Mouse (Mus musculus): ENCODE measurements around the gene 6030452D12Rik. TPM values are rescaled to one million over a fixed set of nuclear protein-coding genes. Genes with fewer than 3 reads are reported as not detected.

Gene 6030452D12Rik
- polyA plus RNA-seq, 1 experiment, result not detected

DNA sequence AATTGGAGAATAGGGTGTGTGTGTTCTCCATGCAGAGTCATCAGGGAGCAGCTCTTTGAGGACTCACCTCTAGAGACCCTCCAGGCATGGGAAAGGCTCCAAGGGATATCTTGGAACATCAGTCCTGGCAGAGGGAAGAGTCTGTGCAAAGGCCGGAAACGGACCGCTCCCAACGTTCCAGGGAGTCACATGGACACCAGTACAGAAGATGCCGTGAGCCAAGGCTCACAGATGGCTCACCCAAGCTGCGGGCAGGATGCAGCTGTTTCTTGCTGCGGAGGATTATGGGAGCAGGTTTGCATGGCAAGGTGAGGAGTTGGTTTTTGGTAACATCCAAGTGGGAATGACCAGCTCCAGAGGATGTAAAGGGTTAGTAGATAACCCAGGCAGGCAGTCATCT is 3.9 kb downstream of the 6030452D12Rik start:
- TF ChIP-seq CTCF (IDR thresholded peaks at IDR 0.05; ENCODE audit: control insufficient read depth, insufficient read depth, low read length) (no peak), POLR2A (IDR thresholded peaks at IDR 0.05; ENCODE audit: borderline replicate concordance, control insufficient read depth, low read depth, low read length) (no peak)
- Histone ChIP-seq H3K27ac (ENCODE audit: control insufficient read depth, insufficient read depth, low read depth, low read length, poor library complexity) (no peak overlapping the region), H3K4me1 (ENCODE audit: control insufficient read depth, insufficient read depth, low read length) (no peaks in the 10 kb centered on the region), H3K4me3 (replicated peaks; ENCODE audit: control insufficient read depth, low read depth, low read length) (no peak overlapping the region)
- 89% methylated on average over 7 of the region's 7 CpGs for WGBS

DNA sequence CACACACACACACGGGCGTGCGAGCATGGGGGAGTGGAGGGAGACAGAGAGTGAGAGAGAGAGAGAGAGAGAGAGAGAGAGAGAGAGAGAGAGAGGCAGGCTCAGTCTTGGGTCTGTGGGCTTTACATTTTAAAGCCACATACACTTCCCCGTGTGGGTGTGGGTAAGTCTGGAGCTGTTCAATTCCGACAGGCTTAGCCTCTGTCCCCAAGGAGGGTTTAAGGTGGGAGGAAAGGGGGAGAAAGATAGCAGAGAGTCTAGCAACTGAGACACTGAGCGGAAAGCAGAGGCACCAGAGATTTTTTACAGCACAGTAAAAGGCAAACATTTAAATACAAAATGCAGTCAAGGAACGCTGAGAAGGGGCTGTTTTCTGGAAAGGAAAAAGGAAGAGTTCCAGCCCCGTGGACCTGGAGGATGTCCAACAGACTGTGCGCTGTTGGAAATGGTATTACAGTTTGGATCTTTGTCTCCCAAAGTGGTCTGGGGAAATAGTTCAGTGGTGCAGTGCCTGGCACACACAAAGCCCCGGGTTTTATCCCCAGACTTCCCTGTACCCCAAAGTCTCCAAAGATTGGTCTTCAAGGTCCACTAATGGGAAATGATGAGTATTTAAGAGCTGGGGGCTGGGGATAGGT is 5.1 kb downstream of the 6030452D12Rik start:
- TF ChIP-seq CTCF (IDR thresholded peaks at IDR 0.05; ENCODE audit: control insufficient read depth, insufficient read depth, low read length) (no peak), POLR2A (IDR thresholded peaks at IDR 0.05; ENCODE audit: borderline replicate concordance, control insufficient read depth, low read depth, low read length) (no peak)
- 54% methylated on average over 10 of the region's 10 CpGs for WGBS
- H3K4me1 ChIP-seq (ENCODE audit: control insufficient read depth, insufficient read depth, low read length), result no peaks in the 10 kb centered on the region
- H3K4me3 ChIP-seq (replicated peaks; ENCODE audit: control insufficient read depth, low read depth, low read length), result no peak overlapping the region
- no peak overlapping the region for H3K27ac ChIP-seq (ENCODE audit: control insufficient read depth, insufficient read depth, low read depth, low read length, poor library complexity)

DNA sequence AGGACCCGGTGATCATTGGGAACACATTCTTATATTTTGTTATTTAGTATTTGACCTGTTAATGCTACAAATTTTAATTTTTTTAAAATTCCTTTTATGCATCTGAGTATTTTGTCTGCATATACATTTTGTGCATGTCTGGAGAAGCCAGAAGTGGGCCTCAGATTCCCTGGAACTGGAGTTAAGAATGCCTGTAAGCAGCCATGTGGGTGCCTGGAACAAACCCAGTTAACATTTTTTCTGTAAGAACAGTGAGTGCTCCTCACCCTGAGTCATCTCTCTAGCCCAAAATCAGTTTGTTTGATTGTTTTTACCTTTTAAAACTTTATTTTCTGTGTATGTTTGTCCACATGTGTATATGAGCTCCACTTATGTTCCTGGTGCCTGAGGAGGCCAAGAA is 5.8 kb downstream of the 6030452D12Rik start:
- TF ChIP-seq CTCF (IDR thresholded peaks at IDR 0.05; ENCODE audit: control insufficient read depth, insufficient read depth, low read length) (no peak), POLR2A (IDR thresholded peaks at IDR 0.05; ENCODE audit: borderline replicate concordance, control insufficient read depth, low read depth, low read length) (no peak)
- Histone ChIP-seq H3K4me1 (ENCODE audit: control insufficient read depth, insufficient read depth, low read length) (no peaks in the 10 kb centered on the region), H3K27ac (ENCODE audit: control insufficient read depth, insufficient read depth, low read depth, low read length, poor library complexity) (no peak overlapping the region), H3K4me3 (replicated peaks; ENCODE audit: control insufficient read depth, low read depth, low read length) (no peak overlapping the region)
- WGBS, result 89% methylated on average over 1 of the region's 1 CpGs

DNA sequence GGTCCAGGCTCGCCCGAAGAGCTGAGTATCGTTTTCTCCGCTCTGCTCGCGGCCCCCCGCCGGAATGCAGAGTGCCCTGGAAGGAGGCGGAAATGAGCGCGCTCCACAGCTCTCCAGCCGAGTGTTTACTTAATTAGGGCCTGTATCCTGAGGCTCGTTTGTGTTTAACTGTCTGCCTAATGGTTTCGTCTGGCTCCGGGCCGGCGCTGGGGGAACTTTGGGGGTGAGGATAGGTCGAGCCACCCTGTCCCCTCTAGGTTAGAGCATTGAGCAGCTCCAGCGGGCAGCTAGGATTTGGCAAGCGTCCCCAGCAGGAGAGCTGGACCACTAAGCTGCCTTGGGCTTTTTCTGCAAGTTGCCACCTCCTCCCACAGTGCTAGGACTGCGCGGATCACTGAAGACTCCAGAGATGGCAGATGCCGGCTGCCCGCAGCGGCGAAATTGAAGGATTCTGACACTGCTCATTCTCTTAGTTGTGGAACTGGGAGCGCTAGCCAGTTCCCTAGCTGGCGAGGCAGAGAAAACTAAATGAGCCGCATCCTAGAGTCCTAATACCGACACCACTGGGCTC is 7.5 kb downstream of the 6030452D12Rik start:
- no peaks in the 10 kb centered on the region for H3K4me1 ChIP-seq (ENCODE audit: control insufficient read depth, insufficient read depth, low read length)
- H3K27ac ChIP-seq (ENCODE audit: control insufficient read depth, insufficient read depth, low read depth, low read length, poor library complexity), result no peak overlapping the region
- no peak overlapping the region for H3K4me3 ChIP-seq (replicated peaks; ENCODE audit: control insufficient read depth, low read depth, low read length)
- WGBS, result 4% methylated on average over 30 of the region's 30 CpGs
- TF ChIP-seq CTCF (IDR thresholded peaks at IDR 0.05; ENCODE audit: control insufficient read depth, insufficient read depth, low read length) (no peak), POLR2A (IDR thresholded peaks at IDR 0.05; ENCODE audit: borderline replicate concordance, control insufficient read depth, low read depth, low read length) (no peak)

DNA sequence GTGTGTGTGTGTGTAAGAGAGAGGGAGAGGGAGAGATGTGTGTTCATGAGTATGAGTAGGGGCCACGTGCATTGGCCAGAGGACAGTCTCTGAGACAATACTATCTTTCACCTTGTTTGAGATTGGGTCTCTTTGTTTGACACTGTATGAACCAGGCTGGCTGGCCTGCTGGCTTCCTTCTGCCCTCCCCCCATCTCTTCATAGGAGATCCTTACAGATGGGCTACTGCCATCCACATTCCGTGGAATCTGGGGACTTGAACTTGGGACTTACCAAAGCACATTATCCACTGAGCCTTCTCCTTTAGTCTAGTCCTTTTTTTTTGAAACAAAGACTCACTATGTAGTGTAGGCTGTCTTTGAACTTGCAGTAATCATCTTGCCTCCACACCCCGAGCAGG is 8.1 kb downstream of the 6030452D12Rik start:
- no peak overlapping the region for H3K27ac ChIP-seq (ENCODE audit: control insufficient read depth, insufficient read depth, low read depth, low read length, poor library complexity)
- WGBS, result 30% methylated on average over 3 of the region's 3 CpGs
- no peaks in the 10 kb centered on the region for H3K4me1 ChIP-seq (ENCODE audit: control insufficient read depth, insufficient read depth, low read length)
- H3K4me3 ChIP-seq (replicated peaks; ENCODE audit: control insufficient read depth, low read depth, low read length), result no peak overlapping the region
- no peak for TF ChIP-seq POLR2A (IDR thresholded peaks at IDR 0.05; ENCODE audit: borderline replicate concordance, control insufficient read depth, low read depth, low read length)
- TF ChIP-seq CTCF (IDR thresholded peaks at IDR 0.05; ENCODE audit: control insufficient read depth, insufficient read depth, low read length), result no peak

DNA sequence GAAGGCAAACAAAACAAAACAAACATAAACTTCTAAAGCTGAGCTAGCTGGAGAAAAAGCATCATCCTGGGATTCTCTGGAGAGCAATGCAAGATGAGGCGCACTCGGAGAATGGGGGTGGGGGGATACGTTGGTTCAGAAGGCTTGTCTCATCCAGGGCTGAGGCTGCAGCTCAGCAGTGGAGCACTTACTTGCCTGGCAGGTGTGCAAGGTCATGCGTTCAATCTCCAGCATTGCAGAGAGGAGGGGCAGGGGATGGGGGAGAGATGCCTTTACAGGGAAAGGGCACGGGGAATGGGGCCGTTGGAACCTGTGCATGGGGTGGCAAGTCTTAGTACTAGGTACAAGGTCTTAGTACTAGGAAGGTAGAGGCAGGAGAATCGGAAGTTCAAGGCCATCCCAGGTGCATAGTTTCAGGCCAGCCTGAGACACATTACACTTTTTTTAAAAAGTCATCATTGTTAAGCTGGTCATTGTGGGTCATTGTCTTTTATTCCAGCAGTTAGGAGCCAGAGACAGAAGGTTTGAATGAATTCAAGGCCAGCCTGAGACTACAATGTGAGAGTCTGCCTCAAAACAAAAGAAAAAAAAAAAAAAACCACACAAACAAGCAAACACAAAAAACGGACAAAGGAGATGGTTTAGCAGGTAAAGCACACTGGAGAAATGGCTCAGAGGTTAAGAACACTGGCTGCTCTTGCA is 8.9 kb downstream of the 6030452D12Rik start:
- TF ChIP-seq POLR2A (IDR thresholded peaks at IDR 0.05; ENCODE audit: borderline replicate concordance, control insufficient read depth, low read depth, low read length), result no peak
- no peak for TF ChIP-seq CTCF (IDR thresholded peaks at IDR 0.05; ENCODE audit: control insufficient read depth, insufficient read depth, low read length)
- WGBS, result 64% methylated on average over 8 of the region's 8 CpGs
- Histone ChIP-seq H3K4me1 (ENCODE audit: control insufficient read depth, insufficient read depth, low read length) (no peaks in the 10 kb centered on the region), H3K4me3 (replicated peaks; ENCODE audit: control insufficient read depth, low read depth, low read length) (no peak overlapping the region), H3K27ac (ENCODE audit: control insufficient read depth, insufficient read depth, low read depth, low read length, poor library complexity) (no peak overlapping the region)

DNA sequence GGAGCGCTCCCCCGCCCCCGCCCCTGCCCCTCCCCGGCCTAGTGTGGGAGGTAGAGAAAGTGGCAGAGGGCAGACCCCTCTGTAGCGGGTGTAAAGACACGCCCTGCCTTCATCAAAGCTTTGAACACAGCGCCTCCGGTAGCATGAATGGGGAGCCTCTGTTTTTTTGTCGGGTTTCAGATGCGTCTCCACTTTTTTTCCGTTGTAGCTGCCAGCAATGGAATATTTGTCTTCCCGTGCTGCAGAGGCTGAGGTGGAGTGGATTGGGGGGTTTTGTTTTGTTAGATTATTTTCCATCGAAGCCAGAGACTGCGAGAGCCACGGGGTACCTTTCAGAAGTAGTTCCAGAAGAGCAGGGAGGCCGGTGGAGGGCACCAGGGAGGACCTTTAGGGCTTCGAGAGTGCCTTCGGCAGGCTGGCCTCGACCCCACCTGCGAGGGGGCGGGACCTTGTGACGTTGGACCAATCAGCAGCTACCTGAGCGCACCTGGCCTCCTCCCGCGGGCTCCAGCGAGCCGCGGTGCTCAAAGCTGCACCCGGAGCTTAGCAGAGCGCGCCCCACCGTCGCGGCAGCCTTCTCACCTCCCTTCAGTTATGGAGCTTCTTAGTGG is 10.1 kb downstream of the 6030452D12Rik start, which contains the start of gene Cdh3:
Cdh3 (plus strand) TSS at position 527 of the 611 bp plus-strand sequence.
- WGBS, result 3% methylated on average over 34 of the region's 34 CpGs

DNA sequence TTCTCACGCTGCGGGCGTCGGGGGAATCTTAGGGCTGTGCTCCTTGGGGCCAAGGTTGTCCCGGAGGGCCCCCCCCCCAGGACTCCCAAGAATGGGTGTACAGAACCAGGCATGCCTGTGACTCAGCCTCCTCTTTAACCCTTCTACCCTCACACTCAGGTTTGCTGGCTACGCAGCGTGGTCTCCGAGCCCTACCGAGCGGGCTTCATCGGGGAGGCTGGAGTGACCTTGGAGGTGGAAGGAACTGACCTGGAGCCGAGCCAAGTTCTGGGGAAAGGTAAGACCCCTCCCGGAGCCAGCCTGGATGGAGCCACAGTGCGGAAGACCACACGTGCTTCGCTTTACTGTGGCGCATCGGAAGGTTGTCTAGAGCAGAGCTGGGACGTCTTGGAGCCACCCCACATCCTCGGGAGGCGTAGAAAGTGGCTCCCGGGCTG is 10.8 kb downstream of the 6030452D12Rik start:
- H3K4me3 ChIP-seq (replicated peaks; ENCODE audit: control insufficient read depth, low read depth, low read length), result no peak overlapping the region
- no peaks in the 10 kb centered on the region for H3K4me1 ChIP-seq (ENCODE audit: control insufficient read depth, insufficient read depth, low read length)
- H3K27ac ChIP-seq (ENCODE audit: control insufficient read depth, insufficient read depth, low read depth, low read length, poor library complexity), result no peak overlapping the region
- no peak for TF ChIP-seq CTCF (IDR thresholded peaks at IDR 0.05; ENCODE audit: control insufficient read depth, insufficient read depth, low read length)
- TF ChIP-seq POLR2A (IDR thresholded peaks at IDR 0.05; ENCODE audit: borderline replicate concordance, control insufficient read depth, low read depth, low read length), result no peak
- 5% methylated on average over 22 of the region's 22 CpGs for WGBS

More for the DNA sequence above, 10.1 kb downstream of the 6030452D12Rik start, which contains the start of gene Cdh3:
- no peak within 1 kb of the TSS for H3K4me3 ChIP-seq (replicated peaks; ENCODE audit: control insufficient read depth, low read depth, low read length)
- no peaks in the 10 kb centered on the region for H3K4me1 ChIP-seq (ENCODE audit: control insufficient read depth, insufficient read depth, low read length)
- TF ChIP-seq POLR2A (IDR thresholded peaks at IDR 0.05; ENCODE audit: borderline replicate concordance, control insufficient read depth, low read depth, low read length) (no peak), CTCF (IDR thresholded peaks at IDR 0.05; ENCODE audit: control insufficient read depth, insufficient read depth, low read length) (no peak)
- H3K27ac ChIP-seq (ENCODE audit: control insufficient read depth, insufficient read depth, low read depth, low read length, poor library complexity), result no peak within 1 kb of the TSS
